Mouse (Mus musculus) cerebellum, adult 2 months (tissue): ENCODE data around the gene Cttnbp2.

ENCODE experiments used
- CTCF ChIP-seq: fragments of 200-500 bp; IDR thresholded peaks from 2 replicates; pipeline ENCODE4 v1.5.1; 2011; ENCODE audit warnings: low read depth, mild to moderate bottlenecking, control low read depth, low read length, moderate library complexity, borderline replicate concordance; ENCODE audit not compliant: insufficient read depth
- POLR2A ChIP-seq: fragments of 200-500 bp; IDR thresholded peaks from 2 replicates; pipeline ENCODE4 v1.6.1; 2011; ENCODE audit warnings: low read length, control low read depth, borderline replicate concordance; ENCODE audit not compliant: insufficient read depth

DNA sequence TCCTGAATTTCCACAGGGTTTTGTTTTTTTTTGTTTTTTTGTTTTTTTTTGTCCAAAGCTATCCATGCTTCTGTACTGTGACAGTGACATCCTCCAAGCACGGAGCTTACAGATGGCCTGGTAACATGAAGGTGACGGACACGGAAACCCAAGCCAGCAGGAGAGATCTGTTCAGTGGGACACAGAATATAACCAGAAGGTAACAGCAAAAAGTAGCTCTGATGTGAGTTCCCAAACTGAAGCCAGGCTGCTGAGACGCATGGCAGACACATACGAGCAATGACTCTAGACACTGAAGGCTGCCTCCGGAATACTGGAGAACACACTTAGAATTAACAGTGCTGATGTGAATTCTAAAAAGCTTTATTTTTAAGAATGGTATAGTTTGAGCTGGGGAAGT, 89.8 kb downstream of the Cttnbp2 start:
- TF ChIP-seq CTCF (no peak), POLR2A (no peak)
